Mouse (Mus musculus): ENCODE results near the gene Cdhr5. TPM values are rescaled to one million over a fixed set of nuclear protein-coding genes. Genes with fewer than 3 reads are reported as not detected.

Gene Cdhr5
- polyA plus RNA-seq, 1 experiment from 2014 or later: not detected

- Histone ChIP-seq H3K27ac (ENCODE audit: low read depth, low read length) (peak overlapping the region; percentile 65), H3K4me1 (ENCODE audit: control insufficient read depth, insufficient read depth, low read length) (peaks cover 9% of the 10 kb centered on the region), H3K9me3 (replicated peaks; ENCODE audit: control insufficient read depth, low read length) (no peaks in the 10 kb centered on the region), H3K27me3 (replicated peaks; ENCODE audit: control insufficient read depth, insufficient read depth, low read length) (no peaks in the 10 kb centered on the region), H3K9ac (ENCODE audit: low read length) (peak overlapping the region; percentile 59), H3K36me3 (ENCODE audit: control insufficient read depth, insufficient read depth, low read length) (peaks cover 7% of the 10 kb centered on the region; the same call in 1 of the 2 replicates), H3K4me3 (ENCODE audit: low read depth, low read length) (peak overlapping the region; percentile 40), H3K4me2 (ENCODE audit: low read length) (peak overlapping the region; percentile 72)
- ATAC-seq: peak; percentile 98
- 4% methylated on average over 43 of the region's 44 CpGs for WGBS
- DNase-seq (ENCODE audit: low spot score): peak; percentile 98
Measured at GRCm38 (mm10) chr7:141221249-141222125, 55.1 kb downstream of the Cdhr5 start.

GRCm38 (mm10) chr7:141220377-141220776 is 56.2 kb downstream of the Cdhr5 start:
- Histone ChIP-seq H3K9ac (ENCODE audit: low read length) (no peak overlapping the region), H3K9me3 (replicated peaks; ENCODE audit: control insufficient read depth, low read length) (no peaks in the 10 kb centered on the region), H3K36me3 (ENCODE audit: control insufficient read depth, insufficient read depth, low read length) (peaks cover 7% of the 10 kb centered on the region; the same call in 1 of the 2 replicates), H3K27ac (ENCODE audit: low read depth, low read length) (no peak overlapping the region; the same call in 1 of the 2 replicates), H3K4me3 (ENCODE audit: low read depth, low read length) (no peak overlapping the region), H3K4me2 (ENCODE audit: low read length) (no peak overlapping the region), H3K4me1 (ENCODE audit: control insufficient read depth, insufficient read depth, low read length) (peaks cover 13% of the 10 kb centered on the region), H3K27me3 (replicated peaks; ENCODE audit: control insufficient read depth, insufficient read depth, low read length) (no peaks in the 10 kb centered on the region)
- no peak for ATAC-seq
- 76% methylated on average over 1 of the region's 1 CpGs for WGBS
- no peak for DNase-seq (ENCODE audit: low spot score)

GRCm38 (mm10) chr7:141219558-141220099 is 57.0 kb downstream of the Cdhr5 start:
- no peak overlapping the region for H3K4me2 ChIP-seq (ENCODE audit: low read length)
- H3K4me3 ChIP-seq (ENCODE audit: low read depth, low read length): no peak overlapping the region
- peaks cover 18% of the 10 kb centered on the region for H3K4me1 ChIP-seq (ENCODE audit: control insufficient read depth, insufficient read depth, low read length)
- 100% methylated on average over 1 of the region's 1 CpGs for WGBS
- ATAC-seq (no peak), DNase-seq (ENCODE audit: low spot score) (no peak)
- no peaks in the 10 kb centered on the region for H3K27me3 ChIP-seq (replicated peaks; ENCODE audit: control insufficient read depth, insufficient read depth, low read length)
- no peaks in the 10 kb centered on the region for H3K9me3 ChIP-seq (replicated peaks; ENCODE audit: control insufficient read depth, low read length)
- no peak overlapping the region for H3K27ac ChIP-seq (ENCODE audit: low read depth, low read length)
- no peak overlapping the region for H3K9ac ChIP-seq (ENCODE audit: low read length)
- H3K36me3 ChIP-seq (ENCODE audit: control insufficient read depth, insufficient read depth, low read length): peaks cover 7% of the 10 kb centered on the region; the same call in 1 of the 2 replicates

MicroRNAs encoded within 50 kb of the gene (microRNA counts, 519-probe panel; counts per million panel counts)
- microRNA mmu-miR-210: 4,086 counts per million, percentile 46 among the panel's probes with 10 or more counts

Small RNA genes within 50 kb of the gene (microRNA-seq; reads per million reads assigned to microRNA genes)
- 220 reads per million, percentile 67 among the genes with 10 or more reads in this experiment for gene Mir210

Other genes with a start within 250 kb of the Cdhr5 start
- not detected in 2 replicates for gene Gm17387, start 247.7 kb downstream of the Cdhr5 start, polyA plus RNA-seq (2014; fragmentation: Nextera tagmentation; extraction: Ambion mirVana)
- 29.1 and 29.5 TPM in 2 replicates for gene B4galnt4, start 215.7 kb downstream of the Cdhr5 start, polyA plus RNA-seq (2014; fragmentation: Nextera tagmentation; extraction: Ambion mirVana)
- gene Pkp3, start 198.6 kb downstream of the Cdhr5 start, polyA plus RNA-seq (2014; fragmentation: Nextera tagmentation; extraction: Ambion mirVana): not detected in 2 replicates
- 2.4 and 2.5 TPM in 2 replicates for gene Sigirr, start 176.2 kb downstream of the Cdhr5 start, polyA plus RNA-seq (2014; fragmentation: Nextera tagmentation; extraction: Ambion mirVana)
- 0.10 TPM in 1 of 2 replicates, not detected in the other for gene Ano9, start 159.0 kb downstream of the Cdhr5 start, polyA plus RNA-seq (2014; fragmentation: Nextera tagmentation; extraction: Ambion mirVana)
- gene Ptdss2, start 154.4 kb downstream of the Cdhr5 start, polyA plus RNA-seq (2014; fragmentation: Nextera tagmentation; extraction: Ambion mirVana): 81.2 and 82.1 TPM in 2 replicates
- gene Rnh1, start 103.9 kb downstream of the Cdhr5 start, polyA plus RNA-seq (2014; fragmentation: Nextera tagmentation; extraction: Ambion mirVana): 54.7 and 56.7 TPM in 2 replicates
- gene Hras, start 82.8 kb downstream of the Cdhr5 start, polyA plus RNA-seq (2014; fragmentation: Nextera tagmentation; extraction: Ambion mirVana): 70.2 and 96.3 TPM in 2 replicates
- gene Lrrc56, start 82.6 kb downstream of the Cdhr5 start, polyA plus RNA-seq (2014; fragmentation: Nextera tagmentation; extraction: Ambion mirVana): 6.7 and 8.9 TPM in 2 replicates
- 0.94 and 0.95 TPM in 2 replicates for gene Lmntd2, start 62.7 kb downstream of the Cdhr5 start, polyA plus RNA-seq (2014; fragmentation: Nextera tagmentation; extraction: Ambion mirVana)
- gene Rassf7, start 60.9 kb downstream of the Cdhr5 start, polyA plus RNA-seq (2014; fragmentation: Nextera tagmentation; extraction: Ambion mirVana): 23.7 and 23.8 TPM in 2 replicates
- 64.2 and 78.8 TPM in 2 replicates for gene Phrf1, start 48.0 kb downstream of the Cdhr5 start, polyA plus RNA-seq (2014; fragmentation: Nextera tagmentation; extraction: Ambion mirVana)
- gene Irf7, start 10.3 kb downstream of the Cdhr5 start, polyA plus RNA-seq (2014; fragmentation: Nextera tagmentation; extraction: Ambion mirVana): 0.97 and 1.0 TPM in 2 replicates
- gene Sct, start 2.3 kb upstream of the Cdhr5 start, polyA plus RNA-seq (2014; fragmentation: Nextera tagmentation; extraction: Ambion mirVana): 1.5 and 2.6 TPM in 2 replicates
- 0.37 and 0.68 TPM in 2 replicates for gene Drd4, start 15.2 kb upstream of the Cdhr5 start, polyA plus RNA-seq (2014; fragmentation: Nextera tagmentation; extraction: Ambion mirVana)
- 118 and 143 TPM in 2 replicates for gene Deaf1, start 50.9 kb upstream of the Cdhr5 start, polyA plus RNA-seq (2014; fragmentation: Nextera tagmentation; extraction: Ambion mirVana)
- gene Tmem80, start 51.0 kb upstream of the Cdhr5 start, polyA plus RNA-seq (2014; fragmentation: Nextera tagmentation; extraction: Ambion mirVana): 39.1 and 41.0 TPM in 2 replicates
- 0.25 and 0.67 TPM in 2 replicates for gene Eps8l2, start 62.1 kb upstream of the Cdhr5 start, polyA plus RNA-seq (2014; fragmentation: Nextera tagmentation; extraction: Ambion mirVana)
- gene Taldo1, start 115.4 kb upstream of the Cdhr5 start, polyA plus RNA-seq (2014; fragmentation: Nextera tagmentation; extraction: Ambion mirVana): 418 and 419 TPM in 2 replicates
- 41.7 and 43.4 TPM in 2 replicates for gene Gatd1, start 137.3 kb upstream of the Cdhr5 start, polyA plus RNA-seq (2014; fragmentation: Nextera tagmentation; extraction: Ambion mirVana)
- gene Cend1, start 152.7 kb upstream of the Cdhr5 start, polyA plus RNA-seq (2014; fragmentation: Nextera tagmentation; extraction: Ambion mirVana): 21.3 and 25.1 TPM in 2 replicates
- gene Slc25a22, start 161.1 kb upstream of the Cdhr5 start, polyA plus RNA-seq (2014; fragmentation: Nextera tagmentation; extraction: Ambion mirVana): 56.0 and 81.6 TPM in 2 replicates
- 5.4 and 5.6 TPM in 2 replicates for gene Pidd1, start 167.2 kb upstream of the Cdhr5 start, polyA plus RNA-seq (2014; fragmentation: Nextera tagmentation; extraction: Ambion mirVana)
- gene Rplp2, start 170.6 kb upstream of the Cdhr5 start, polyA plus RNA-seq (2014; fragmentation: Nextera tagmentation; extraction: Ambion mirVana): 740 and 845 TPM in 2 replicates
- gene Pnpla2, start 178.4 kb upstream of the Cdhr5 start, polyA plus RNA-seq (2014; fragmentation: Nextera tagmentation; extraction: Ambion mirVana): 16.3 and 20.5 TPM in 2 replicates
- 3.0 and 4.3 TPM in 2 replicates for gene Cracr2b, start 184.3 kb upstream of the Cdhr5 start, polyA plus RNA-seq (2014; fragmentation: Nextera tagmentation; extraction: Ambion mirVana)
- 56.8 and 60.4 TPM in 2 replicates for gene Cd151, start 190.6 kb upstream of the Cdhr5 start, polyA plus RNA-seq (2014; fragmentation: Nextera tagmentation; extraction: Ambion mirVana)
- 72.2 and 79.3 TPM in 2 replicates for gene Polr2l, start 198.3 kb upstream of the Cdhr5 start, polyA plus RNA-seq (2014; fragmentation: Nextera tagmentation; extraction: Ambion mirVana)
- 29.9 and 30.9 TPM in 2 replicates for gene Tspan4, start 198.5 kb upstream of the Cdhr5 start, polyA plus RNA-seq (2014; fragmentation: Nextera tagmentation; extraction: Ambion mirVana)